Comparison of ENCODE assay signal across 11 mouse cellular contexts in genomic region chr16:44018372-44018771, GRCm38 (mm10). TPM values are rescaled to one million over a fixed set of nuclear protein-coding genes. Genes with fewer than 3 reads are reported as not detected.
DNase-seq lines count a peak whose midpoint lies in the region; ATAC-seq and TF ChIP-seq lines count a peak whose summit lies in the region.
"Had no signal": no experiment of that assay in that cellular context is flagged by ENCODE, and none has a peak within 500 bp of the region (broad histone marks: within the 10 kb centered on the region; RNA-seq: fewer than 3 reads in every experiment).

No protein-coding gene starts in this region.

- no peak for TF ChIP-seq CTCF in G1E (IDR thresholded peaks at IDR 0.05; ENCODE audit: low read depth, low read length)

- no peak overlapping the region for H3K9ac ChIP-seq in intestine, embryonic 14.5 days (ENCODE audit: low read length)
- H3K9ac ChIP-seq: forebrain, embryonic 12.5 days had no signal

- DNase-seq in heart, adult 11 months: peak; percentile 66
- no peak for DNase-seq in heart, postnatal 4 days
- peak; percentile 2 for DNase-seq in G1E (ENCODE audit: low spot score)
- peak; percentile 52 for DNase-seq in intestine, embryonic 14.5 days (ENCODE audit: low spot score)
- DNase-seq in lung, postnatal 10 days: peak; percentile 17
- DNase-seq in kidney, postnatal 25 days: no peak
- DNase-seq in urinary bladder, adult 2 months (ENCODE audit: low spot score): no peak
- DNase-seq in gastrocnemius, postnatal 4 days (ENCODE audit: low spot score in 2 of 2): no peak
- DNase-seq: kidney, postnatal 14 days; midbrain, embryonic 14.5 days had no signal

- H3K4me2 ChIP-seq in intestine, embryonic 14.5 days (ENCODE audit: low read length): no peak overlapping the region
- H3K4me2 ChIP-seq: forebrain, embryonic 12.5 days had no signal

- peaks cover 18% of the 10 kb centered on the region for H3K4me1 ChIP-seq in G1E (ENCODE audit: insufficient read depth, low read depth, low read length)
- H3K4me1 ChIP-seq in intestine, embryonic 14.5 days (replicated peaks; ENCODE audit: control insufficient read depth, insufficient read depth, low read length): no peaks in the 10 kb centered on the region
- H3K4me1 ChIP-seq: forebrain, embryonic 12.5 days had no signal

- ATAC-seq in G1E (ENCODE audit: extremely low read depth, insufficient number of reproducible peaks, low FRiP score, poor library complexity, severe bottlenecking): peak; percentile 87
- 0 out of 2 replicates have a peak, but pooled peaks have one; percentile 32 for ATAC-seq in intestine, embryonic 14.5 days (replicated peaks; ENCODE audit: low FRiP score, low TSS enrichment, low read depth)

- no peaks in the 10 kb centered on the region for H3K9me3 ChIP-seq in G1E (replicated peaks)
- no peaks in the 10 kb centered on the region for H3K9me3 ChIP-seq in intestine, embryonic 14.5 days (ENCODE audit: control insufficient read depth, low read length)
- H3K9me3 ChIP-seq: forebrain, embryonic 12.5 days had no signal

- H3K27ac ChIP-seq in intestine, embryonic 14.5 days (ENCODE audit: low read depth): no peak overlapping the region
- H3K27ac ChIP-seq: forebrain, embryonic 12.5 days had no signal

- H3K36me3 ChIP-seq in G1E (replicated peaks): no peaks in the 10 kb centered on the region
- H3K36me3 ChIP-seq in intestine, embryonic 14.5 days (ENCODE audit: control insufficient read depth, insufficient read depth, low read length): no peaks in the 10 kb centered on the region
- H3K36me3 ChIP-seq: forebrain, embryonic 12.5 days had no signal

- H3K27me3 ChIP-seq in G1E (ENCODE audit: insufficient read depth, low read length): no peaks in the 10 kb centered on the region
- H3K27me3 ChIP-seq in intestine, embryonic 14.5 days (replicated peaks; ENCODE audit: control insufficient read depth, insufficient read depth, low read length): no peaks in the 10 kb centered on the region
- H3K27me3 ChIP-seq: forebrain, embryonic 12.5 days had no signal

- no peak overlapping the region; the same call in 1 of the 2 replicates for H3K4me3 ChIP-seq in G1E (ENCODE audit: low read depth, low read length)
- no peak overlapping the region for H3K4me3 ChIP-seq in intestine, embryonic 14.5 days (ENCODE audit: low read depth, low read length)
- H3K4me3 ChIP-seq: forebrain, embryonic 12.5 days had no signal

- WGBS in intestine, embryonic 14.5 days: 45% methylated on average over 7 of the region's 7 CpGs

RNA-seq across cellular contexts. Expression of gene Zdhhc23, which starts 38.8 kb away (rescaled TPM):
- total RNA-seq in heart, postnatal 4 days (2021): 1 to 10 TPM; 1.8 to 2.2 TPM
- total RNA-seq in G1E (2014; fragmentation: Nextera tagmentation) (0.90 TPM in 1 of 2 replicates, not detected in the other), G1E (2017) (0.52 and 0.55 TPM in 2 replicates)
- polyA plus RNA-seq in G1E (2012): 0.11 and 0.21 TPM in 2 replicates
- 2.4 and 2.7 TPM in 2 replicates for polyA plus RNA-seq in intestine, embryonic 14.5 days (2014; fragmentation: Nextera tagmentation; extraction: Ambion mirVana)
- 1.3 and 1.9 TPM in 2 replicates for polyA plus RNA-seq in urinary bladder, adult 2 months (2012; rRNA removed)
- total RNA-seq in gastrocnemius, postnatal 4 days (2021): under 1 TPM; 0.08 to 0.20 TPM

RNA-seq across cellular contexts. Expression of gene Gramd1c, which starts 44.8 kb away (rescaled TPM):
- 1 to 10 TPM; 1.6 to 2.2 TPM for total RNA-seq in heart, postnatal 4 days (2021)
- total RNA-seq in G1E (2014; fragmentation: Nextera tagmentation) (1.4 and 1.7 TPM in 2 replicates), G1E (2017) (8.4 and 11.2 TPM in 2 replicates)
- 0.08 and 0.10 TPM in 2 replicates for polyA plus RNA-seq in G1E (2012)
- 7.0 and 7.2 TPM in 2 replicates for polyA plus RNA-seq in intestine, embryonic 14.5 days (2014; fragmentation: Nextera tagmentation; extraction: Ambion mirVana)
- polyA plus RNA-seq in urinary bladder, adult 2 months (2012; rRNA removed): 6.6 and 6.9 TPM in 2 replicates
- total RNA-seq in gastrocnemius, postnatal 4 days (2021): 1 to 10 TPM; 1.9 to 2.6 TPM

Comparison
In these comparisons a context has a peak if more than half of its experiments do, and no peak if none do; other contexts are left out.
1. DNase-seq: peak in heart, adult 11 months (single experiment), G1E (single experiment), intestine, embryonic 14.5 days (single experiment) and lung, postnatal 10 days (single experiment); none in heart, postnatal 4 days (single experiment), kidney, postnatal 25 days (0 of 2), urinary bladder, adult 2 months (single experiment) and gastrocnemius, postnatal 4 days (0 of 2).